Mouse (Mus musculus) stomach, postnatal 0 days (tissue): ENCODE measurements around the gene Apaf1.
A peak's percentile ranks its signal among the peaks of the same experiment; 100 is the strongest.

Experiments
- CTCF ChIP-seq: IDR thresholded peaks from 2 replicates; pipeline ENCODE4 v1.5.1; 2016; ENCODE audit warnings: antibody characterized with exemption, low read depth, mild to moderate bottlenecking, moderate library complexity
- EP300 ChIP-seq: optimal IDR thresholded peaks from 2 replicates; pipeline ENCODE3; 2016; ENCODE audit warnings: antibody characterized with exemption

DNA sequence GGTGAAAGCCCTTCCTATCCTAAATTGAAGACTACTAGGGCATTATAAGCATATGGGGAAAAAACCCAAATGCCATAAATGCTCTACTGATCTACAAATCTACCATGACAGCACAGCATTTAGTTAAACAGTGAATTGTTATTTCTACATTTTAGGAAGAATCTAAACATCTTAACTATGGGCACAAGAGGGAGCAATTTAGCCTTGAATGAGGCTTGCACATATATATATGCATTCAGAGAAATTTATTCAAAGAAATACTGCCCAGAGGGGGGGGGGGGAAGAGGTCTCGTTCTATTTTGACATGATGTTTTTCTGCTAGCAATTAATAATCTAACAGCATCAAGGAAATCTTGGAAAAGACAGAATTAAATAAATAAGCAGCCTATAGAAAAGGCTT, 10.8 kb downstream of the Apaf1 start:
- peak; percentile 71 for TF ChIP-seq CTCF
- TF ChIP-seq EP300: no peak
